Mouse (Mus musculus) spleen, adult 2 months (tissue): ENCODE results near the gene Nek7.

Source experiments
- CTCF ChIP-seq: fragments of 200-500 bp; IDR thresholded peaks from 2 replicates; pipeline ENCODE4 v1.5.1; 2011; ENCODE audit warnings: mild to moderate bottlenecking, inconsistent platforms; ENCODE audit not compliant: insufficient read depth, insufficient read length, insufficient replicate concordance; ENCODE audit errors: extremely low read depth
- POLR2A ChIP-seq: fragments of 200-500 bp; IDR thresholded peaks from 2 replicates; pipeline ENCODE4 v1.6.1; 2011; ENCODE audit warnings: low read depth, low read length, inconsistent platforms

GRCm38 (mm10) chr1:138592466-138592865 lies 27.5 kb downstream of the Nek7 start:
- TF ChIP-seq POLR2A (no peak), CTCF (no peak)
